Mouse (Mus musculus): Measurements from ENCODE around the gene March9. TPM values are rescaled to one million over a fixed set of nuclear protein-coding genes. Genes with fewer than 3 reads are reported as not detected.

The March9 gene
- total RNA-seq (2015) (0.04 TPM in 1 of 2 replicates, not detected in the other), total RNA-seq (2017) (0.22 and 0.37 TPM in 2 replicates)

GRCm38 (mm10) chr10:127059968-127060916 is at the start of gene March9:
TSS of gene March9 (minus strand) at chr10:127060184.
- ATAC-seq (ENCODE audit: poor library complexity, severe bottlenecking) = no peak

GRCm38 (mm10) chr10:127108262-127108583 is 48.2 kb upstream of the March9 start:
- no peak for ATAC-seq (ENCODE audit: poor library complexity, severe bottlenecking)

DNA sequence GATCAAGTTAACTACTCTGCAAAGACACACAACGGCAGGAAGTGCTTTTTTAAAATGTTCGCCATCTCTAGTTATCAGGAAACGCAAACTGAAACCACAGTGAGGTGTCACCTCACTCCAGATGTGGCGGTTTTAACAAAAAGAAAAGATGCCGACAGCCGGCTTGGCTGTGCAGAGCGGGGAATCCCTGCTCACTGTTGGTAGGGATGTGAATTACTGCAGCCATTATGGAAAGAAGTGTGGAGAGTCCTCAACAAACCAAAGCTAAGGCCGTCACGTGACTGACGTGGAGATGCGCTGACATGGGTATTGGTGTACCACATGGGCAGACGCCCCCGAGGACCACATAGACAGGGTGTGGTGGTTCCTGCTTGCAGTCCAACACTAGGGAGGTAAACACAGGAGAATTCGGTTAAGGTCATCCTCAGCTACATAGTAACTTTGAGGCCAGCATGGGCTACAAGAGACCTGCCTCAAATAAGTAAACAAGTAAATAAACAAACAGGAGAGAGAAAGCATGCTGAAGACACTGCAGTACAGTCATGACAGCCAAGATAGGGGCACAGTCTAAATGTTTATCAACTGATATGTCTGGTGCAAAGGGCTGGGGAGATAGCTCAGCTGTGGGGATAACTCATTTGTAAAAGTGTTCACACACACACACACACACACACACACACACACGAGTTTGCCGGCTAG is 47.7 kb upstream of the March9 start:
- peak; percentile 9; the same call in 1 of the 2 replicates for ATAC-seq (ENCODE audit: poor library complexity, severe bottlenecking)

GRCm38 (mm10) chr10:127103631-127104030 is 43.6 kb upstream of the March9 start:
- ATAC-seq (ENCODE audit: poor library complexity, severe bottlenecking) = peak; percentile 74

GRCm38 (mm10) chr10:127101151-127101550 is 41.2 kb upstream of the March9 start:
- peak; percentile 58 for ATAC-seq (ENCODE audit: poor library complexity, severe bottlenecking)

DNA sequence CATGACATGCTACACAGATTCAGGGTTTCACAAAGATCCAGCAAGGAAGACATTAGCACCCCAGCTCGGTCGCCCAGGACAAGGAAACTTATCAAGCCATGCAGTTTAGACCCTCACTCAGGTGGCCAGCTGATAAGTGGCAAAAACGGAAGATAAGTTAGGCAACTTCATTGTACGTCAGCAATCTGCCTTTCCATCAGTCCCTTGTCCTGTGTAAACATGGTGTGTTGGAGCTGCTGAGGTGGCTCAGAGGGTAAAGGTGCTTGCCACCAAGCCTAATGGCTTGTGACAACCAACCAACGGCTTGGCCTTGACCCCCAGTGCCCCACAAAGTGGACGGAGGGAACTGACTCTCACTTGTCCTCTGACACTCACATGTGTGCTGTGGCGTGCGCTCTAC is 40.4 kb upstream of the March9 start:
- ATAC-seq (ENCODE audit: poor library complexity, severe bottlenecking) = peak; percentile 30

- ATAC-seq (ENCODE audit: poor library complexity, severe bottlenecking) = peak; percentile 14; the same call in 1 of the 2 replicates
These were observed 39.9 kb upstream of the March9 start for GRCm38 (mm10) chr10:127099868-127100267.

DNA sequence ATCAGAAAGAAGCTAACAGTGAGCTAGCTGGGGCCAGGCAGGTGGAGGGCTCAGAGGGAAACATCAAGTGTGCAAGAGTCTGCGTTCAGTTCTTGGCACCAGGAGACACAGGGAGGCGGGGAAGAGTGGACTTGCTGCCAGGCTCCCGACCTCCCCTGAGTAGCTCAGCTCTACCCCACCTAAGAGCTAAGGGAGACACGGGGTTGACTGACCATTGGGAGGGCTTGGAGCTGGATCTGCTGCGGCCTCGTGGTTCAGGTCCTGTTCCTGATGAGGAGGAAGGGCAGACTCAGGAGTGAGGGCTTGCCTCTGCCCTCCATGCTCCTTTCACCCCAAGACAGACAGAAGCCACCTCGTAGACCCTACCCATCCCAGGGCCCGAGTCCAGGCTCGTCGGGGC is 39.2 kb upstream of the March9 start:
- no peak for ATAC-seq (ENCODE audit: poor library complexity, severe bottlenecking)

GRCm38 (mm10) chr10:127098514-127098913 is 38.5 kb upstream of the March9 start:
- no peak for ATAC-seq (ENCODE audit: poor library complexity, severe bottlenecking)

- no peak for ATAC-seq (ENCODE audit: poor library complexity, severe bottlenecking)
These were observed 34.4 kb upstream of the March9 start for GRCm38 (mm10) chr10:127094382-127094802.

DNA sequence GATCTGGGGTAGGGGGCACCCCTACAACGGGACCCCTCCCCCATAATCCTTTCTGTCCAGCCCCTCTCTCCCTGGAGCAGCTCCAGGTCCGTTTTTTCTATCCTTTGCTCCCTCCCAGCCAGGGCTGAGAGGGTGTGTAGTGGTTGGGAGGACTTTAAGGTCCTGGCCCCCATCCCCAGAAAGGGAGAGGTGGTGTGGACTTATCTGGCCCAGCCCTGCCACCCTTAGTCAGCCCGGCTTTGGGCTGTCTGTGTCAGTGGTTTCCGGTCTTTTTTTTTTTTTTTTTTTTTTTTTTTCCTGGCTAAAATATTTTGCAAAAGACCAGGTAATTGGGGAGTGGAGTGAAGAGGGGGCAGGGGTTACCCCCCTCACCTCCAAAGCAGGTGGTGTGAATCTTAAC is 32.8 kb upstream of the March9 start:
- no peak for ATAC-seq (ENCODE audit: poor library complexity, severe bottlenecking)

DNA sequence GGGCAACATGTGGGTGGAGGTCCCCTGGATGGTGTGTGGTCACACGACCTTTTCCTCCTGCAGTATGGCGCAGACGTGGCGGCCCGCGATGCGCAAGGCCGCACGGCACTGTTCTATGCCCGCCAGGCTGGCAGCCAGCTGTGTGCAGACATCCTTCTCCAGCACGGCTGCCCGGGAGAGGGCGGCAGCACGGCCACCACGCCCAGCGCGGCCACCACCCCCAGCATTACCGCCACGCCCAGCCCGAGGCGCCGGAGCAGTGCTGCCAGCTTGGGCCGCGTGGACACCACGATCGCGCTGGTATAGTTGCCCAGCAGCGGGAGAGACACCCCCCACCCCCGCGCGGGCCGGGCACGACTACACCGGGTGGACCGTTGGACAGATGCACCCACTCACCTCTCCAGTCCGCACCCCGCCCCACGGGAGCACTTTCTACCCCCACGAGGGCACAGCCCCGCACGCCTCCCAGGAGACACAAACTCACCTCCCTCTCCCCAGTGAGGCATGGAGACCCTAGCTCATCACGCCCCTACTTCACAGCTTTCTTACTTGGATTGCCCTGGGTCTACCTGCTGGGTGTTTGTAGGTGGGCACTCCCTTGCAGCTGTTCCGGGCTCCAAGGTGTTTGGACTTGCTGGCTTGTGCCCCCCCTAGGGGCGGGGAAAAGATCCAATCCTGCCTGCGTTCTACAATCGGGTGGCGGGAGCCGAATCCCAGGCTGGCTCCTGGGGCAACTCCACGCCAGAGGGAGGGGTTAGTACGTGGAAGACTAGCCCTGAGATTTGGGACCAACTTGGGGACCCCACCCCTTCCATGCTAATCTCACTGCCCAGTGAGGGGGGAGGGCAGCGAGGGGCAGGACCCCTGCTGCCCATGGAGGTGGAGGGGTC is 31.8 kb upstream of the March9 start:
- no peak for ATAC-seq (ENCODE audit: poor library complexity, severe bottlenecking)

DNA sequence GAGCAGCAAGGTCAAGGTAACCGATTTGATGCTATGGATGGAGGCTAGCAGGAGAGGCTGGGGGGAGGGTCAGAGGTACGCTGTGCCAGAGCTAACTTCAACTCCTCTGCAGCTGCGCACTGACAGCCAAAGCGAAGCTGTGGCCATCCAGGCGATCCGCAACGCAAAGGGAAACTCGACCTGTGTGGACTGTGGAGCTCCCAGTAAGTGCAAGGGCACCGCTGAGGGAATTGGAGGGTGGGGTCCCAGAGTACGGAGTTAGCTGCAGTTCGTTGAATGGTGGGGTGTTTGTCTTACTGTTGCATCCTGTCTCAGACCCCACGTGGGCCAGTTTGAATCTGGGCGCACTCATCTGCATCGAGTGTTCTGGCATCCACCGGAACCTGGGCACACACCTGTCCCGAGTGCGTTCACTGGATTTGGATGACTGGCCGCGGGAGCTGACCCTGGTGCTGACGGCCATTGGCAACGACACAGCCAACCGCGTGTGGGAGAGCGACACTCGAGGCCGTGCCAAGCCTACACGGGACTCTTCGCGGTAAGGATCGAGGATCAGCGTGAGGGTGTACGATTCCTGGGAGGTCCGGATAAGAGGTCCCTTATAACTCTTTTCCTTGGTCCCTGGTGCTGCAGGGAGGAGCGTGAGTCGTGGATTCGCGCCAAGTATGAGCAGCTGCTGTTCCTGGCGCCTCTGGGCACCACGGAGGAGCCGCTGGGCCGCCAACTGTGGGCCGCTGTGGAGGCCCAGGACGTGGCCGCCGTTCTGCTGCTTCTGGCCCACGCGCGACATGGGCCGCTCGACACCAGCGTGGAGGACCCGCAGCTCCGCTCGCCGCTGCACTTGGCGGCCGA is 30.8 kb upstream of the March9 start:
- ATAC-seq (ENCODE audit: poor library complexity, severe bottlenecking) = no peak

- ATAC-seq (ENCODE audit: poor library complexity, severe bottlenecking) = no peak
These were observed 25.6 kb upstream of the March9 start for GRCm38 (mm10) chr10:127085633-127086032.

DNA sequence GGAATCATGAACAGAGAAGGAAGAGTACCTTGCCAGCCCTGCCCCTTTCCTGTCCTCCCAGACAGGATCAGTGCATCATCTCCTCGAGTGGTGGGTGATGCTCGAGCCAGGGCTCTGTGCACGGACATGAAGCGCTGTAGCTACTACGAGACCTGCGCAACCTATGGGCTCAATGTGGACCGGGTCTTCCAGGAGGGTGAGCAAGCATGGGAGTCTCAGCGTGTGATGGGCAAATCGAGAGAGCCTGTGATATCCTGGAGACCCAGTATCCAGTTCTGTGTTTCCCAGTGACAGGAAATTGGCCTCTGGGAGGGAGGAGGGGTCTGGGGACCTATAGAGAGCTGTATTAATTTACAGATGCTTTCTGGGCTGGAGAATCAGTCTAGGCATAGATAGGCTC is 25.1 kb upstream of the March9 start:
- ATAC-seq (ENCODE audit: poor library complexity, severe bottlenecking) = no peak

- no peak for ATAC-seq (ENCODE audit: poor library complexity, severe bottlenecking)
These were observed 23.9 kb upstream of the March9 start for GRCm38 (mm10) chr10:127083915-127084306.

DNA sequence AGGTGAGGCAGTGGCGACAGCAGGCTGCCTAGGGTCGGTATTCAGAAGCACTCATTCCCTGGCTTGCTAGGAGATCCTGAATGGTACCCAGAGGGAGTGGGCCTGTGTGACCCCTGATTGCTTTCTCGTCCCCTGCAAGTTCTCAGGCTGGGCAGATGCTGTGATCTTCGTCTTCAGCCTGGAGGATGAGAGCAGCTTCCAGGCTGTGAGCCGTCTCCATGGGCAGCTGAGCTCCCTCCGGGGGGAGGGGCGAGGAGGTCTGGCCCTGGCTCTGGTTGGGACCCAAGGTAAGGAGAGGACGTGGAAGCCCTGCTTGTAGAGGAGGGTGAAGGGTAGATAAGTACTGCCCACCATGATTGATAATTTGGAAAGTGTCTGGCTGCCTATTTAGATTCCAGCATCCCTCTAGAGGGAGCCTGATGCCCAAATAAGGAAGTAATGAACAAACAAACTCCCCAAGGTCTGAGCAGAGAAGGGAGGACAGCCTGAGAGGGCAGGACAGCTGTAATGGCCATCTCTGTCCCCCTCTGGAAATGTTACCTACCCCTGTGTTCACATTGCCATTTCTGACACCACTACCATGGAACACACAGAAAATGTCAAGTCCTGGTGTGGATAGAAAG is 23.4 kb upstream of the March9 start:
- ATAC-seq (ENCODE audit: poor library complexity, severe bottlenecking) = 0 out of 2 replicates have a peak, but pooled peaks have one; percentile 15

DNA sequence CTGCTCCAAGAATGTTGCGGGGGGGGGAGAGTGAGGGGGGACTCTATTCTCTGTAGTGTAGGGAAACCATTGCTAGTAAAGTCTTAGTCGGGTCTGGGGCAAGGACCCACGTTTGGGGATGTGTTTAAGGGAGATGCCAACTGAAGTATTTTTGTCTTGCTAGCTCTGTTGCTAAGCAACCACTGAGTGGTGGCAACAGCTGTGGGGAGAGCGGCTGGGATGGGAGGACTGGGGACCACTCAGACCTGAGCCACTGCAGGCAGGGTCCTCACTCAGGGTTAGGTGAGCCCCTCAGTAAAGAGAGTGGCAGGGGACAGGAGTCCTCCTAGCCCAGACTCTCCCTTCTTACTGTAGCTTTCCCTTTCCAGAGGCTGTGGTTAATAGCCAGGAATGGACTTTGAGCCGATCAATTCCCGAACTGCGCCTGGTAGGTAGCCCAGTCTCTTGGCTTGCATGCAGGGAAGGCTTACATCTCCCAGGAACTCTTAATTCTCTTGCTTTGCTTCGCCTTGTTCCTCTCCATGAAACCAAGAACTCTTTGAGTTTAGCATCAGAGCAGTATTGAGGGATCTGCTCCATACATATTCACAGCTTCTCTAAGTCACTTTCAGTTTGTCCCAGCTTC is 22.1 kb upstream of the March9 start:
- no peak for ATAC-seq (ENCODE audit: poor library complexity, severe bottlenecking)
